8 mouse cellular contexts compared by ENCODE assay signal in genomic region chr2:150788768-150789550, GRCm38 (mm10). TPM values are rescaled to one million over a fixed set of nuclear protein-coding genes. Genes with fewer than 3 reads are reported as not detected.
DNase-seq lines count a peak whose midpoint lies in the region; ATAC-seq lines count a peak whose summit lies in the region.

No protein-coding gene starts in this region.

- no peak overlapping the region for H3K4me3 ChIP-seq in limb, embryonic 12.5 days (replicated peaks)
- no peak overlapping the region for H3K4me3 ChIP-seq in limb, embryonic 10.5 days
- no peak overlapping the region for H3K4me3 ChIP-seq in embryonic facial prominence, embryonic 12.5 days
- peak overlapping the region; percentile 76 for H3K4me3 ChIP-seq in heart, embryonic 10.5 days
- no peak overlapping the region for H3K4me3 ChIP-seq in liver, embryonic 15.5 days (replicated peaks)

- no peak overlapping the region for H3K9ac ChIP-seq in limb, embryonic 12.5 days (replicated peaks)
- H3K9ac ChIP-seq in embryonic facial prominence, embryonic 12.5 days: no peak overlapping the region
- H3K9ac ChIP-seq in liver, embryonic 15.5 days: no peak overlapping the region

- no peaks in the 10 kb centered on the region for H3K27me3 ChIP-seq in limb, embryonic 12.5 days
- no peaks in the 10 kb centered on the region for H3K27me3 ChIP-seq in limb, embryonic 10.5 days (ENCODE audit: low read depth, poor library complexity, severe bottlenecking)
- no peaks in the 10 kb centered on the region for H3K27me3 ChIP-seq in embryonic facial prominence, embryonic 12.5 days
- H3K27me3 ChIP-seq in heart, embryonic 10.5 days (ENCODE audit: insufficient read depth, poor library complexity, severe bottlenecking): no peaks in the 10 kb centered on the region
- H3K27me3 ChIP-seq in liver, embryonic 15.5 days: peaks cover 12% of the 10 kb centered on the region; the same call in 1 of the 2 replicates

- no peak for DNase-seq in limb, embryonic 10.5 days (ENCODE audit: low spot score)
- no peak for DNase-seq in heart, embryonic 10.5 days (ENCODE audit: low spot score)
- DNase-seq in kidney, postnatal 10 days: peak; percentile 87
- peak; percentile 15 for DNase-seq in retina, embryonic 14.5 days (ENCODE audit: low spot score)
- DNase-seq in thymus, postnatal 4 days: no peak

- H3K27ac ChIP-seq in limb, embryonic 12.5 days: no peak overlapping the region
- H3K27ac ChIP-seq in limb, embryonic 10.5 days: no peak overlapping the region
- no peak overlapping the region for H3K27ac ChIP-seq in embryonic facial prominence, embryonic 12.5 days
- peak overlapping the region; percentile 74; the same call in 1 of the 2 replicates for H3K27ac ChIP-seq in heart, embryonic 10.5 days
- peak overlapping the region; percentile 48; the same call in 1 of the 2 replicates for H3K27ac ChIP-seq in liver, embryonic 15.5 days (replicated peaks)

- H3K9me3 ChIP-seq in limb, embryonic 12.5 days: no peaks in the 10 kb centered on the region
- no peaks in the 10 kb centered on the region for H3K9me3 ChIP-seq in limb, embryonic 10.5 days (replicated peaks)
- no peaks in the 10 kb centered on the region for H3K9me3 ChIP-seq in embryonic facial prominence, embryonic 12.5 days
- no peaks in the 10 kb centered on the region for H3K9me3 ChIP-seq in heart, embryonic 10.5 days
- no peaks in the 10 kb centered on the region for H3K9me3 ChIP-seq in liver, embryonic 15.5 days (replicated peaks)

- WGBS in limb, embryonic 12.5 days: 67% methylated on average over 4 of the region's 4 CpGs
- WGBS in limb, embryonic 10.5 days: 74% methylated on average over 4 of the region's 4 CpGs
- 62% methylated on average over 4 of the region's 4 CpGs for WGBS in embryonic facial prominence, embryonic 12.5 days
- WGBS in heart, embryonic 10.5 days: 47% methylated on average over 4 of the region's 4 CpGs
- 49% methylated on average over 4 of the region's 4 CpGs for WGBS in liver, embryonic 15.5 days (ENCODE audit: insufficient replicate concordance)

- peak overlapping the region; percentile 22; the same call in 1 of the 2 replicates for H3K4me2 ChIP-seq in limb, embryonic 12.5 days
- peak overlapping the region; percentile 0; the same call in 1 of the 2 replicates for H3K4me2 ChIP-seq in embryonic facial prominence, embryonic 12.5 days (replicated peaks)
- H3K4me2 ChIP-seq in liver, embryonic 15.5 days: peak overlapping the region; percentile 23

- peaks cover 24% of the 10 kb centered on the region; the same call in 1 of the 2 replicates for H3K36me3 ChIP-seq in limb, embryonic 12.5 days
- peaks cover 19% of the 10 kb centered on the region for H3K36me3 ChIP-seq in limb, embryonic 10.5 days
- peaks cover 9% of the 10 kb centered on the region for H3K36me3 ChIP-seq in embryonic facial prominence, embryonic 12.5 days
- peaks cover 29% of the 10 kb centered on the region for H3K36me3 ChIP-seq in heart, embryonic 10.5 days
- H3K36me3 ChIP-seq in liver, embryonic 15.5 days (replicated peaks): 0 out of 2 replicates have a peak, but pooled peaks cover 3% of the 10 kb centered on the region

- no peak for ATAC-seq in limb, embryonic 12.5 days (ENCODE audit: insufficient number of reproducible peaks, insufficient read depth, low FRiP score, low TSS enrichment, low read depth)
- no peak for ATAC-seq in embryonic facial prominence, embryonic 12.5 days (ENCODE audit: insufficient number of reproducible peaks, insufficient read depth, low FRiP score, low TSS enrichment)
- ATAC-seq in liver, embryonic 15.5 days (ENCODE audit: insufficient read depth): no peak

- H3K4me1 ChIP-seq in limb, embryonic 12.5 days (replicated peaks): peaks cover 19% of the 10 kb centered on the region
- H3K4me1 ChIP-seq in limb, embryonic 10.5 days: peaks cover 18% of the 10 kb centered on the region
- H3K4me1 ChIP-seq in embryonic facial prominence, embryonic 12.5 days: peaks cover 23% of the 10 kb centered on the region
- peaks cover 30% of the 10 kb centered on the region for H3K4me1 ChIP-seq in heart, embryonic 10.5 days
- H3K4me1 ChIP-seq in liver, embryonic 15.5 days (replicated peaks): peaks cover 40% of the 10 kb centered on the region

RNA-seq across cellular contexts. Expression of gene Pygb, which starts 2.4 kb away (rescaled TPM):
- polyA plus RNA-seq in limb, embryonic 12.5 days (2016; fragmentation: Nextera tagmentation; extraction: Ambion mirVana): 84.0 and 85.4 TPM in 2 replicates
- polyA plus RNA-seq in limb, embryonic 10.5 days (2016; fragmentation: Nextera tagmentation; extraction: Ambion mirVana): 48.7 and 61.1 TPM in 2 replicates
- polyA plus RNA-seq in embryonic facial prominence, embryonic 12.5 days (2016; fragmentation: Nextera tagmentation; extraction: Ambion mirVana): 89.9 and 95.5 TPM in 2 replicates
- 112 and 182 TPM in 2 replicates for polyA plus RNA-seq in heart, embryonic 10.5 days (2016; fragmentation: Nextera tagmentation; extraction: Ambion mirVana)
- 28.8 and 32.1 TPM in 2 replicates for polyA plus RNA-seq in liver, embryonic 15.5 days (2015; fragmentation: Nextera tagmentation; extraction: Ambion mirVana)

RNA-seq across cellular contexts. Expression of gene Entpd6, which starts 40.1 kb away (rescaled TPM):
- 24.2 and 25.0 TPM in 2 replicates for polyA plus RNA-seq in limb, embryonic 12.5 days (2016; fragmentation: Nextera tagmentation; extraction: Ambion mirVana)
- polyA plus RNA-seq in limb, embryonic 10.5 days (2016; fragmentation: Nextera tagmentation; extraction: Ambion mirVana): 35.1 and 35.7 TPM in 2 replicates
- polyA plus RNA-seq in embryonic facial prominence, embryonic 12.5 days (2016; fragmentation: Nextera tagmentation; extraction: Ambion mirVana): 31.5 and 32.6 TPM in 2 replicates
- 28.9 and 29.5 TPM in 2 replicates for polyA plus RNA-seq in heart, embryonic 10.5 days (2016; fragmentation: Nextera tagmentation; extraction: Ambion mirVana)
- 12.6 and 14.0 TPM in 2 replicates for polyA plus RNA-seq in liver, embryonic 15.5 days (2015; fragmentation: Nextera tagmentation; extraction: Ambion mirVana)

Comparison
In these comparisons a context has a peak if more than half of its experiments do, and no peak if none do; other contexts are left out.
1. H3K27ac ChIP-seq: peak in heart, embryonic 10.5 days (single experiment) and liver, embryonic 15.5 days (single experiment); none in limb, embryonic 12.5 days (single experiment), limb, embryonic 10.5 days (single experiment) and embryonic facial prominence, embryonic 12.5 days (single experiment).
2. DNase-seq: peak in kidney, postnatal 10 days (single experiment) and retina, embryonic 14.5 days (single experiment); none in limb, embryonic 10.5 days (single experiment), heart, embryonic 10.5 days (single experiment) and thymus, postnatal 4 days (single experiment).
3. Peak in every context shown above with its lines, with median percentiles within 50 percentile points of each other: H3K4me2 ChIP-seq.